Mouse (Mus musculus) adrenal gland (tissue): ENCODE results near the gene Ttc28.

Source experiments
- intact Hi-C: fragments of 180-260 bp; cut with DNase I; formaldehyde crosslinking; loops from one replicate; pipeline ENCODE4 v1.15.1; 2025

Ttc28 gene

DNA sequence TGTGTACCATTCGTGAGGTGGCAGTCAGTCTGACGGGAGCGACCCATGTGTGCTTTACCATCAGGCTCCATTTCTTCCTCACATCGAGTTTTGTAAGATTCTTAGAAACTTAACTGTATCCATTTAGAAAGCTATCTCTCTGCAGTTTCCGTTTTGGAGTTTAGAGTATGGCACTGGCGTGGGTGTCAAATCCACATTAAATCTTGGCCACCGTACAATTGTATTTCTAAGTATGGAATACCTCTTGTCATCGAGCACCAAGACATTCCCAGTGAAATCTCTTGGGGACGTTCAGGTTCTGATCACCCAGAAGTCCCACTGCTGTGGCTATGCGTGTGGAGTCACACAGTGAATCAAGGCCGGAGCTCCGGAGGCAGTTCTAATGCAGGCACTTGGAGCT lies 276.3 kb downstream of the Ttc28 start:
- intact Hi-C loops: no loop called here

DNA sequence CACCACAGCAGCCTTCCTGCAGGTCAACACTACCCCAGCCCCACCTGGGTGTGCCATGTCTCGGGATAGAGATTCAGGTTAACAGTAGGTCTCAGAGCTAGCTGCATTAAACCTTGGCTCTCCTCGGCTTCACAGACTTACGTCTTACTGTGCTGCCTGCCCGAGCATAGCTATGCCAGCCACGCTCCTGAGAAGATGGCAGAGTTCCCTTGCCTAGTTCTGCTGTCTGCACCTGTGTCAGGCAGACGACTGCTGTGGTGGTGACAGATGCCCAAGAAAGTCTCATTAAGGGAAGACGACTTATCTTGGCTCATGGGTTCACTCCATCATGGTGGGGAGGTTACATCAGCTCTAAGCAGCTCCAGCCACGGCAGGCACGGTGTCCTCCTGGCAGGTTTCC lies 278.7 kb downstream of the Ttc28 start:
- intact Hi-C loops: no loop called here

DNA sequence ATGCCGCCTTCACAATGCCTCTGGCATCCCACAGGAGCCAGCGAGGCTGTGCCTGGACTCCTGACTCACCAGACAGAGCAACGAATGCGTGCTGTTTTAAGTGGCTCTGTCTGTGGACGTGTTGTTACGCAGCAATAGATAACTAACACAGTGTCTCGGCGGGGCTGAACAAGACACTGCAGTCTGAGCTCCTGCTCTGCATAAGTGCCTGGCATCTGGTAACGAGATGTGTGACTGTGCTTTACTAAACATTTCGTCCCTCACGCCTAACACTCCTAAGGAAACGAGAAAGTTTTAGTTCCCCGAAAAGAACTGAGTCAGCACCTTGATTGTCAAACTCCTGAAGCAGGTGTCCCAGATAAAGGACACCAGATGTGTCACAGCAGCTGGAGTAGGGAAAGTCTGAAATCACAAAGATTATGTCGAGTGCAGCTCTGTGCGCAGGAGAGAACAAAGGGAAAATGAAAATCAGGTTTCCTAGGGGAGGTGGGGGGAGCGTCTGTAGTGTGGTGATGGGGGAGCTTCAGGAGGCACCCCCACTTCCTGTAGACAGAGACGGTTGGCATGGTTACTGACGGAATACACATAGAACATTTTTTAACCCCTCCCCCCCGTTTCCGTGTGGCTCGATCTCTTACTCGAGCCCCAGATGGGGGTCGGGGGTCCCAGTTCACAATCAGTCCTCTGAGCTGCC lies 280.2 kb downstream of the Ttc28 start:
- intact Hi-C loops: no loop called here

DNA sequence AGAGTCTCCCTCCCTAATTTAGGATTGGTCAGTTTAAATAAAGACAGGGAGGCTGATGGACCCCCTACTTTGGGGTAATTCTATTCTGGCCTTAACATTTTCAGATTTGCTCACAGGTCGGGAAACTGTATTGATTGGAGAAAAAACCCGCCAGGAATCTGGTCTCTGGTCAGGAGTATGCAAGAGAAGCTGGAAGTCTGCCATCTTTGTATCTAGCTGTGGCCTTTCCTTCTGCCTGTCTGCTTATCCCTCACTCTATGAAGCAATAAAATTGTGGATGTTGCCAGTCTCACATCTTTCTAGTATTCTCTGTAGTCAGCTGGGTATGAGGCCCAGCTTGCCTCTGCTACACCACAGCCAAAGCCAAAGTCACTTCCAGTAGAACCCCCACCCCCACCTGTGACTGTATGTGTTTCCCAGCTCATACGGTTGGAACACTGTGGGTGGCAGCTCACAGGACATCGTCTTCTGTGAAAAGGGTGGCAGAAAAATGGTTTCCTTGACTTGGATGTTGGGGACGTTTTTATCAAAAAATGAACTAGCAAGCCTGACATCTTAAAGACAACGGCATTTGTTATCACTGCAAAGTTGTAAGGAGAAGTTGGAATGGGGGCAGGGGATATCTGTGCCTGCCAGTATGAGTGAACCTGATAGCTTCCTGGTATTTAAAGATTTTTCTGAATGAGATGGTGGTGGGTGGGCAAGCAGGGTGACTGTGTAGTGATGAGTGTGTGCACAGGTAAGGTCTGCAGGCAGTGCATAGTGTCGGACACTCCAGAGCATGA lies 281.7 kb downstream of the Ttc28 start:
- intact Hi-C loops: no loop called here

DNA sequence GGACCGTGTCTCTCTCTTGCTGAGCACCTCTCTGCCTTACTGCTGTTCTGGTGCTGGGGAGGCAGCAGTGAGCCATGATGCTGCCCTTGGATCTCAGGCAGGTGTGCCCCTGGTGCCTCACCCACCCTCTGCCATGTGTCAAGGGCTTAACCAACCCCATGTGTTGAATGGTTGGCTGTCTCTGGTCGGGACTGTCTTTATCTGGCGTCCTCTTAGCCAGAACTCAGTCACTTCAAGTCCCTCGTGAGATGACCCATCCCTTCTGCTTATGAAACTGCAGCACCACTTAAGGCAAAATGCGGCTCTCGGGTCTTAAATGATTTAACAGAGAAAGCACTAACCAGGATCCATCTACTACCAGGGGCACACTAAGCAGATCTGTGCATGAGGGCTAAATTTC lies 283.3 kb downstream of the Ttc28 start:
- intact Hi-C loops: no loop called here

DNA sequence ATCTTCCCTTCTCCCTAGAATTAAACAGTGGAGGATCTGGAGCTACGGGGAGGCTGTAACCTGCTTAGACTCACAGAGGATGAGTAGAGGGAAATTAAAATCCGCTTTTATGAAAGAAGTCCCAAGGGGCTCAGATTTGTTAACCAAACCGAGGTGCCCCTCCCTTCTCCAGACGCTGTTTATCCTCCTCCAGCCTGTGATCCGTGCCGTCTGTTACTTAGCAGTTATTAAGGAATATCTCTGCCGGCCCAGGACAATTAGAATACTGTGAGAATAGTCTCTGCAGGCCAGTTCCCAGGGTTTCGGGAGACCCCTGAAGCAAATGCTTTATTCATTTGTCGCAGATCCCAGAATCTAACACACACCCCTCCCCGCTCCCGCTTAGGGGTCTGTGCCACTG lies 283.8 kb downstream of the Ttc28 start:
- intact Hi-C loops: no loop called here

DNA sequence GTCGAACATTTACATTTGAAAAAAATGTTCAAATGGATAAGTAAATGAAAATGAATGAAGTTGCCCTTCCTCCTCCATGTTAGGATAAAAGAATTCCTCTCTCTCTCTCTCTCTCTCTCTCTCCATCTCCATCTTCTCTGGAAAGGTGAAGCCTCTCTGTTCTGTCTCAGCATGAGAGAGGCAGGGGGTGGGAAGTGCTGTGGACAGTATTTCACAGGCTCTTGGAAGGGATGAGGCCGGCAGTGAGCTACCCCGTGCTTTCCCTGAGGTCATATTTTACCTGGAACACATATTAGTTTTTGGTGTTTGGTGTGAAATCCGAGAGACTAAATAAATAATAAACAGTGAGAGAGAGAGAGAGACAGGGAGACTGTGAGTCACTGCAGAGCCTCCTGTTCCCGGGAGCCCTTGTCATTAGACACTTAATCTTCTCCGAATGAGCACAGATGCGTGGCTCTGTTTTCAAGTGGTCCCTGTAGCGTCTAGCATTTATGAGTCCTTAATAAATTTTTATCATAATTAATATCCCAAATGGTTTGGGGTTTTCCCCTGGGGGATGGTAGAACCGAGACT lies 284.8 kb downstream of the Ttc28 start:
- intact Hi-C loops: no loop called here

DNA sequence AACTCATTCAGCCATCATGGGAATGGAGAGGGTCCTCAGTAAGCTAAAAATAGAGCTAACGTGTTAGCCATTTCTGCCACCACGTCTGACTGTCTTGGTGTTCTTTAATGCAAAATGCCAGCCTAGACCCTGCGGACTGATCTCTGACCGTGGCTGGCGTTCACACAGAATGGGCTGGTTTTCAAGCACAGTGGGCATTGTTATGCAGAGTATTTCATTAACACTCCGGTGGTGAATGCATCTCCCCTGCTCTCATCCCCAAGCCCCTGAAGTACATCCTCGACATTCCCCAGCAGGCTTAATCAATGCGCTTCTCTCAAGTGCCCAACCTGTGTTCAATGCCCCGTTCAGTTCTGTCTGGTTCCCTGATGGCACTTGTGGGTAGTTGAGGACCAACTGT lies 290.8 kb downstream of the Ttc28 start:
- intact Hi-C loops: no loop called here

DNA sequence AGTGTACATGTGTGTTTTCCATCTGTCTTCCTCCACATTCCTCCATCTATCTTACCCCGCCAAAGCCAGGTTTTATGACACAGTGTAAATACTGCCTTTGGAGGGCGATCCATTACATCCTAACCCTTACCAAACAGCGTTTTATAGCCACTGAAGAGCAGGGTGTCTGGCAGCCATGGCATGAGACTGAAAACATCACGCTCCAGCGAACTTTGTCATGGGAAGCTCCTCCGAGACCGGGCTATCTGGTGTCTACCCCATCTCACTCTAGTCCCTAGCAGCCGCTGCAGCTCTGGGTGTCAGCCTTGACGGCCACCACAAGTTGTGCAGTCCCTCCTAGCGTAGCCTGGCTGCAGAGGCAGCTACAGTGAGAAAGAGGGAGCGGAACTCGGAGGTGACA lies 295.8 kb downstream of the Ttc28 start:
- intact Hi-C loops: no loop called here

DNA sequence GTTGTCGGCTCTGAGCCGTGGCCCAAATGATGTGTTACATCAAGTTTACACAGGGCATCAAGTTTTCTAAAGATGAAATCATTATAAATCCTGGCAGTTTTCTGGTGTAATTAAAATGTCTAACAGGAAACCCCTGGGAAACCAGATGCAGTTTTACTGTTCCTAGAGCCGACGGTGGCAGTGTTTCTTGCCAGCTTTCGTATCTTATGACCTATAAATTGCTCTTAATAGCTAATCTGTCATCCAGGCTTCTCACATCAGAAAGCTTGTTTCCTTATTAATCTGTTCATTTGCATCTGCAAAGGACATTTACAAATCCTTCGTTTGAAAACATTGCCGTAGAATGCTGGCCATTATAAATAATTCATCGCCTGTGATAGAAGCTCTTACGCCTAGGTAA lies 296.2 kb downstream of the Ttc28 start:
- intact Hi-C loops: no loop called here

DNA sequence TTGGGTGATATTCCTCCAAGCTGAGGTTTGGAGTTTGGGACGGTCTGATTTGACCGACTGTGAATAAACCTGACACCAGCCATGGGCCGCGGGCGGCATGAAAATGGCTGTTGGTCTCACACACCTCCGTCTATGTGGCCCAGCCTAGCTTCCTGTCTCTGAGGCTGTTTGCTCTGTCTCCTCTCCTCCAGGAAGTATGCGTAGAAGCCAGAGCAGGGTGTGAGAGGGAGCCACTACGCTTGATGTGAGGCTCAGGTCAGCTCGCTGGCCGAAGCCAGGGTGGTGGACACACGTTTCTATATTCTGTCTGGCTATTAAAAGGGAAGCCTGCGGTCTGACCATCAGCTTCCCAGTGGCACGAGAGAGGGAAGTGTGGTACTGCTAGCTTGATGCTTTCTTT lies 296.8 kb downstream of the Ttc28 start:
- intact Hi-C loops: no loop called here

DNA sequence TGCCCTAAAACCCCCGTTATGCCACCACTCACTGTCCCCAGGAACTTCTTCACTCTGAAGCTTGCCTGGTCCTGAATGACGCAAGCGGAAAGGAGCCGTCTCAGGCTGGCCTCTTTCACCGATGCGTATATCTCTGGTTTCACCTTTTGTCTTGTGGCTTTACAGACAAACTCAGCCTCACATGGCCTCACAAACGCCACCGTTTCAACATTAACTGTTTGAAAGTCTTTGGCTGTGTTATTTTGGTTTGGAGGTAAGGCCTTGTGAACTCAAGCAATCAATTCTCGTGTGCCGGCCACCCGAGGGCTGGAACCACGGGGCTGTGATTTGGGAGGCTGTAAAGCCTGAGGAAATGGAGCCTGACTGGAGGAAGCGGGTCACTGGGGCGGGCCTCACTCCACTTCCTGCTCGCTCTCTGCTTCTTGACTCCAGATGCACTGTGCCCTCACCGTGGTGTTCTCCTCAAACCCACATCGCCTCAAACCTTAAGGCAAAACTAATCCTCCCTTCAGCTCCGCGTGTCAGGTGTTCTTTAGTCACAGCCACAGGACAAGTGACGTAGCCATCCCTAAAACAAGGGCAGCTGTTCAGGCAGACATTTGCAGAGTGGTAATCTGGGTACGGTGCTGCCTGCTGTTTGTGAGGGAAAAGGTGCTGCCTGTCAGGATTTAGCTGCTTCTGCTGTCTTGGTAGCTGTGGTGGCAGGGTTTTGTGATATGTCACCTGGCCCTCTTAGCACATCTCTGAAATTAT lies 298.9 kb downstream of the Ttc28 start:
- intact Hi-C loops: no loop called here

DNA sequence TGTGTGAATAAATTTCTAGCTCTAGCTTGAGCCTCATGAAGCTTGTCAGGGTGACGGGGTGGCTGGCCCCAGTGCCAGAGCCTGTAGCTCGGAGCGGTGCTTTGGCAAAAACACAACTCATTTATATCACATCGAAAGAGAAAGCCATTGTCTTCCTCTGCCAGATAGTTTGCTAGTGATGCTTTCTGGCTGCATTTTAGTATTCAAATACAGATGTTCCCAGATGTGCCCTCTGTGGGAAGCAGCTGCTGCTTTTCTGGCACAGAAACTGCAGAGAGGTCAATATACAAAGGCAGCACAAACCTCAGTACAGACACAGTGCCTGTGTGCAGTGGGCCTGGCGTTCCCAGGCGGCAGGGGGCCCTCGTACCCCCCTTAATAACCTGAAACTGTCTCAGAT lies 300.0 kb downstream of the Ttc28 start:
- intact Hi-C loops: no loop called here

DNA sequence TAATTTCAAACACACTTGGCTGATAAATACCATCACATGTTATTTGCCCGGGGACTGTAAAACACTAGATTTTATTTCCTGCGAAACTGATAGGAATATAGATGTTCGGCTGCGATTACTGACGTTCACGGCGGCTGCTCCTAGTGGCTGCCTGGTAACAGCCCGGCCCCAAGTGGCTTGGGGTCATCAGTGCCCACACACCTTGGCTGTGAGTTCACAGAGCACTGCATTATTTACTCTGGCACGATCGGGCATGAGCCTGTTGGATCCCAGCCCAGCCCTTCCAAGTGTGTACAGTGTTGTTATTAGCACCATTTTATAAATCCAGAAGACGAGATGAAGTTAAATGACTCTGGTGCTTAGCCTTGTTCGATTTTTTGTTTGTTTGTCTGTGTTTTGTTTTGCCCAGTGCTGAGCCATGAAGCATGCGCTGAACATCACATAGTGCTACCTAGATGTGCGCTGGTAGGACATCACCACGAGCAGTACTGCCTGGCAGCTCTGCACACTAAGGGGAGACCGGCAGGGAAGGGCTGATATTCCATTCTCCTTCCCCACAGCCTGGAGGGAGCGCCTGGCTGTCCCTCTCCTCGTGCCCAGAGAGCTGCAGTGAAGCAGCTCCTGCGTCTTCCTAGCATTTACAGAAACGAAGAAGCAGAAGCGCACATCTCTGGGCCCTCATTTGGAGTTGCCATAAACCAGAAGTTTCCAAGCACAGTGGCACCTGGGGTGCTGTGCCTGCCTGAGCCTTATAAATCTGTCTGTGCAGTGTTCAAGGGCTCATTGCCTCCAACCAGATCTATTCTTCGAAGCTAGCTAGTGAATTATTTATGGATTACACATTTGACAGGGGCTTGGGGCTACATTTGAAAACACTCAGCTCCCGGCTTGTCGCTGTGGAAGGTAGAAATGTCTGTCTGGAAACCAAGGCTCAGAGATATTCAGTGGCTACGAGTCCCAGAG lies 300.8 kb downstream of the Ttc28 start:
- intact Hi-C loops: no loop called here

DNA sequence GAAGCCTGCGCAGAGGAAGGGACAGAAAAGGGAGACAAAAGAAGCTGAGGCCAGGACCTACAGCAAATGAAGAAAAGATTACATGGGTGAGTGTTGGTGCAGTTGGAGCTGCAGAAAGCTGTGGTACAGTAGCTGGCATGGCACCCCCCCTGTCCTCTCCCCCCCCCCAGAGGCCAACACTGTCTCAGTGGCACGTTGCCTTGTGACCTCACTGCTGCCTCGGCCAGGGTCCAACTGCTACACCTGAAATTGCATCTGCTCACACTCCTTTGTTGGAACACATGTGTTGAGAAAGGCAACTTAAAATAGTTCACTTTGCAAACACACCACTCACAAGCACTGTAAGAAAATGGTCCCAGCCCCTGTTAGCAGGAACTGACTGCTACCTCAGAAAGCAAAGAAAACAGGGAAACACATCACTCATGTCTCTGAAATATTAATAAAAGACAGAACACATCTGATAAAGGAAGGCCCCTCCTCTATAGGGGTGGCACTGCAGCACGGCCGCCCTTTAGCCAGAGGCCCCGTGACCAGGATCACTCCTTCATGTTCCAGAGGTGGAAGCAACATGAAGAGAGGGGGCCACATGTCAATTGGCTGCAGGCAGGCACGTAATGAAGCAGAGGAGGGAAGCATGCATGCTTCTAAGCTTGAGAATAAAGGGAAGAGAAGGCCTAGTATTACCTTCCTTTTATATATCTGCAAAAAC lies 301.8 kb downstream of the Ttc28 start:
- intact Hi-C loops: no loop called here

DNA sequence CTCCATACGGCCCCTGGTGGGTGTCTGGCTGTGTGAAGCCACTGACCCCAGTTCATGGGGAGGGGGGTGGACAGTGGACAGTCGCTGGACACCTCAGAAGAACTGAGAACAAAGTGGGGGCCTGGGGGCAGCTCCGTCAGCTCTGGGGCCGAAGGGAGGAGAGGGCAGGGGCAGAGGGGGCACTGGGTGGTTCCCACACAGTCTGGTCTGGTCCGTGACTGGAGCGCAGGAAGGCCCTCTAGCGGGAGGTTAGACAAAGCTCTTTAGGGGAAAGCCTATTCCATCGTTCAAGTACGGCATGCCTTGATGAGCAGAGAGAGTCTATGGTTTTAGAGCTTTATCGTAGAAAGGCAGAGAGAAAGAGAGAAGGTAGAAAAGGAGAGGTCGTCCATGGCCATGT lies 307.0 kb downstream of the Ttc28 start:
- intact Hi-C loops: no loop called here

DNA sequence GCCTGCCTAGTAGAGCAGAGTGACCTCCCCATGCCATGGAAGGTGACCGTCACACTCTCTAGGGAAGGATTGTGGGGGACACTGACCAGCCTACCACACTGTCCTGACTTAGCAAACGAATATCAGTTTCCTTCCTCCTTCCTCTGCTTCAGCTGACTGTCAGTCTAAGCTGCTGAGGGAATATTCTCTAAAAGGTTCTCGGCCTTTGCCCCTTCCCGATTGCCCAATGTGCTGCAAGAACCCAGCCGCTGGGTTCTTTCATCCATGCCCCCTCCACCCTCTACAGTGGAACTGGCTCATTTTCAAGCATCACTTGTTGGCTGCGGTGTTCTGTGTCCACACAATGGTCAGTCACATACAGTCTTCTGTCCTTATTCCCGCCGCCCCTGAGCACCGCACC lies 312.4 kb downstream of the Ttc28 start:
- intact Hi-C loops: no loop called here

DNA sequence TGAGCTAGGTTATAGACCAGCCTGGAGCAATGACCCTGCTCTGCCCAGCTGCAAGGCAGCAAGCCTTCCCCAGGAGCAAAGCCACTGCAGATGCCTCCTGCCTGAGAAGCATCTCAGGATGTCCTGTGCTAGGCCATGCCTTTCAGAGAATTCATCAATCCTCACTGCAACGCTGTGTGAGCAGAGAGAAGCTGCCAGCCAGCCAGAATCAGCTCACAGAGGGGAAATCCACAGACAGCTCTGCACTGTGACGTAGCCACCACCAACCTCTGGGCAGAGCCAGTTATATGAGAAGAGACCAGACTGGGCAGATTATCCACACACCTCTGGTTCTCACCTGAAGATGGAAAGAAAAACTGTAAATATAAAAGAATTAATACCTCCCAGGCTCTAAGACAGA lies 315.2 kb downstream of the Ttc28 start:
- intact Hi-C loops: no loop called here

DNA sequence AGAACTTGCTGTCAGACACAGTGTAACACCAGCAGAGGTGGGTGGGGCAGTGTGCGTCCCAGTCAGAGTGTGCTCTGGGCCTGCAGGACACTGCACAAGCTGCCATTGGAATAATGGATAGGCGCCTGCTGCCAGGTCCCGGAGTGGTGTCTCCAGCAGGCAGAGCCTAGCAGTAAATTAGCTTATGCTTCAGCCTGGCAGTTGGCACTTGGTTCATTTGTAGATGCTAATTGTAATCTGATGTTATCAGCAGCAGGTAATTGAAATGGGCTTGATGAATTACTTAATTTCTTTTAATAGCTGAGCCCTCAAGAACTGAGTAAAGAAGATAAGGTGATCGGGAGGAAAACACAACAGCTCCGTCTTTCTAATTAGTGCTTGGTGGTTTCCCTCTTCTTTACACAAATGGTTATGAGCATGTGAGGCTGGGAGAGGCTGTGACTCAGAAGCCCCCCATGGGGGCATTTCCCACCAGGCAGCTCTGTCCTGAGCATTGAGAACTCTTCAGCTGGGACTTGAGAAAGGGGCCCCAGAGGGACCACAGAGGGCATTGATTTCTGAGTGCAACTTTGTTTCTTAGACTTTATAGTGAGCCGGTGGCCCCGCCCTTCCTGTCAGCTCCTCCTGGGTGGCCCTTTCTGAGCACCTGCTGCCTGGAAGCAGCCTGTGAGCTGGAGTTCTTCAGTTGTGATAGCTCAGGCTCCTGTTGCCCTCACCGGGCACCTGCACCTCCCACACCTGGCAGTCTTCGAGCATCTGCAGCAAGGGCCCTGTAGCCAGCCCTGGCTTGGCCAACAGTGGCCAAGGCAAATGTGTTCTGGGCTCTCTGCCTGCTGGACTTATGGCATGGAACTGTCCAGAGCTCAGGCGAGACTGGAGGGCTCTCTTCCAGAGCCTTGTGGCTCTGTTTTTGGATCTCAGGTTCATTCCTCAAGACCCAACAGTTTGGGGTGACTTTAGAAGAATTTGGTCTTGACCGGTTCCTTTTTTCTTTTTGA lies 316.2 kb downstream of the Ttc28 start:
- intact Hi-C loops: no loop called here
